8 mouse cellular contexts compared by ENCODE assay signal in the genomic region with DNA sequence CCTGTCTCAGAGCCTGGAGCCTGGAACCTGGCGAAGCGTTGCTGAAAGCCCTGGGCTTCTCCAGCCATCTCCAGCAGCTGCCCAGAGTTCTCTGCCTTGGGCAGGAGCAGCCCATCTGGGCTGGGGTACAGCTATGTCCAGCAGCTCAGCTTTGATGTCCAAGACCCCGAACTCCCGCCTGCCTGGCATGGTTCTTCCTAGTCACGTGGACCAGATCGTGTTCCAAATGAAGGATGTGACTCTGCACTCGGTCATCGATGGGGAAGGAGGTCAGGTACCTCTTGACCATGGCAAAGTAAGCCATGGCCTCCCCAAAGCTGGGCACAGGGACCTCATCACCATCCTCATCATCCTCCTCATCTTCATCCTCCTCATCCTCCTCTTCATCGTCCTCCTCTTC. TPM values are rescaled to one million over a fixed set of nuclear protein-coding genes. Genes with fewer than 3 reads are reported as not detected.
DNase-seq lines count a peak whose midpoint lies in the region; ATAC-seq lines count a peak whose summit lies in the region.

No protein-coding gene starts in this region.

- no peak overlapping the region for H3K9ac ChIP-seq in limb, embryonic 15.5 days
- H3K9ac ChIP-seq in stomach, embryonic 16.5 days (ENCODE audit: low read length) = peak overlapping the region; percentile 99

- peaks cover 3% of the 10 kb centered on the region for H3K27me3 ChIP-seq in megakaryocyte, embryonic 14.5 days (replicated peaks)
- H3K27me3 ChIP-seq in limb, embryonic 15.5 days = peaks cover 9% of the 10 kb centered on the region
- H3K27me3 ChIP-seq in stomach, embryonic 16.5 days (ENCODE audit: control insufficient read depth, insufficient read depth, low read length) = no peaks in the 10 kb centered on the region

- no peaks in the 10 kb centered on the region for H3K9me3 ChIP-seq in megakaryocyte, embryonic 14.5 days
- no peaks in the 10 kb centered on the region for H3K9me3 ChIP-seq in limb, embryonic 15.5 days
- no peaks in the 10 kb centered on the region for H3K9me3 ChIP-seq in stomach, embryonic 16.5 days (replicated peaks; ENCODE audit: control insufficient read depth, low read length)

- DNase-seq in cerebellum, adult 9-11 months = peak; percentile 50
- DNase-seq in cerebellum, postnatal 36 days = no peak
- no peak for DNase-seq in testis, postnatal 14 days (ENCODE audit: low spot score)

- no peak overlapping the region for H3K27ac ChIP-seq in limb, embryonic 15.5 days
- H3K27ac ChIP-seq in stomach, embryonic 16.5 days (ENCODE audit: low read length) = peak overlapping the region; percentile 97

- H3K4me3 ChIP-seq in megakaryocyte, embryonic 14.5 days (replicated peaks) = peak overlapping the region; percentile 97
- peak overlapping the region; percentile 70 for H3K4me3 ChIP-seq in limb, embryonic 15.5 days
- H3K4me3 ChIP-seq in stomach, embryonic 16.5 days (replicated peaks; ENCODE audit: low read length) = peak overlapping the region; percentile 92

- WGBS in limb, embryonic 15.5 days = 86% methylated on average over 9 of the region's 9 CpGs
- 73% methylated on average over 9 of the region's 9 CpGs for WGBS in stomach, embryonic 16.5 days

- peak overlapping the region; percentile 92 for H3K4me2 ChIP-seq in limb, embryonic 15.5 days
- peak overlapping the region; percentile 98 for H3K4me2 ChIP-seq in stomach, embryonic 16.5 days (ENCODE audit: low read depth, low read length)

- peaks cover 34% of the 10 kb centered on the region for H3K36me3 ChIP-seq in megakaryocyte, embryonic 14.5 days (replicated peaks; ENCODE audit: low read length)
- H3K36me3 ChIP-seq in limb, embryonic 15.5 days = peaks cover 14% of the 10 kb centered on the region
- no peaks in the 10 kb centered on the region for H3K36me3 ChIP-seq in stomach, embryonic 16.5 days (ENCODE audit: control insufficient read depth, insufficient read depth, low read length)

- H3K4me1 ChIP-seq in megakaryocyte, embryonic 14.5 days = peaks cover 72% of the 10 kb centered on the region
- H3K4me1 ChIP-seq in limb, embryonic 15.5 days = peaks cover 51% of the 10 kb centered on the region
- peaks cover 48% of the 10 kb centered on the region for H3K4me1 ChIP-seq in stomach, embryonic 16.5 days (ENCODE audit: control insufficient read depth, insufficient read depth, low read length)

- ATAC-seq in megakaryocyte, adult 5-6 weeks (ENCODE audit: poor library complexity, severe bottlenecking) = no peak
- no peak for ATAC-seq in limb, embryonic 15.5 days (ENCODE audit: insufficient number of reproducible peaks, low FRiP score, low TSS enrichment, low read depth)
- no peak for ATAC-seq in stomach, embryonic 16.5 days (ENCODE audit: insufficient read depth, low FRiP score)
- no peak for ATAC-seq in monocyte, adult 5-6 weeks (replicated peaks; ENCODE audit: insufficient number of reproducible peaks, low FRiP score, low TSS enrichment, poor library complexity, severe bottlenecking)

RNA-seq across cellular contexts. Expression of a gene that starts 1.9 kb away (rescaled TPM):
- 147 and 259 TPM in 2 replicates for polyA plus RNA-seq in megakaryocyte, embryonic 14.5 days (2012; ENCODE audit: insufficient read depth, low replicate concordance)
- 7.7 and 8.7 TPM in 2 replicates for total RNA-seq in megakaryocyte, adult 5-6 weeks (2015)
- total RNA-seq in megakaryocyte, adult 5-6 weeks (2017) = 15.6 and 16.8 TPM in 2 replicates
- 9.6 and 12.0 TPM in 2 replicates for polyA plus RNA-seq in limb, embryonic 15.5 days (2015; fragmentation: Nextera tagmentation; extraction: Ambion mirVana)
- polyA plus RNA-seq in stomach, embryonic 16.5 days (2015; fragmentation: Nextera tagmentation; extraction: Ambion mirVana) = 9.2 and 10.4 TPM in 2 replicates
- 12.5 to 17.0 TPM (median 14.0 TPM) in 3 replicates for total RNA-seq in monocyte, adult 5-6 weeks (2017)

RNA-seq across cellular contexts. Expression of a gene that starts 8.8 kb away (rescaled TPM):
- 10.8 and 13.1 TPM in 2 replicates for polyA plus RNA-seq in megakaryocyte, embryonic 14.5 days (2012; ENCODE audit: insufficient read depth, low replicate concordance)
- 21.5 and 25.5 TPM in 2 replicates for total RNA-seq in megakaryocyte, adult 5-6 weeks (2015)
- total RNA-seq in megakaryocyte, adult 5-6 weeks (2017) = 29.1 and 35.0 TPM in 2 replicates
- polyA plus RNA-seq in limb, embryonic 15.5 days (2015; fragmentation: Nextera tagmentation; extraction: Ambion mirVana) = 51.2 and 51.3 TPM in 2 replicates
- polyA plus RNA-seq in stomach, embryonic 16.5 days (2015; fragmentation: Nextera tagmentation; extraction: Ambion mirVana) = 72.3 and 72.8 TPM in 2 replicates
- 7.7 to 39.4 TPM (median 11.3 TPM) in 3 replicates for total RNA-seq in monocyte, adult 5-6 weeks (2017)

RNA-seq across cellular contexts. Expression of a gene that starts 9.2 kb away (rescaled TPM):
- 1.5 and 1.7 TPM in 2 replicates for polyA plus RNA-seq in megakaryocyte, embryonic 14.5 days (2012; ENCODE audit: insufficient read depth, low replicate concordance)
- total RNA-seq in megakaryocyte, adult 5-6 weeks (2015) = 1.5 and 1.8 TPM in 2 replicates
- 2.4 and 3.3 TPM in 2 replicates for total RNA-seq in megakaryocyte, adult 5-6 weeks (2017)
- 5.3 and 6.1 TPM in 2 replicates for polyA plus RNA-seq in limb, embryonic 15.5 days (2015; fragmentation: Nextera tagmentation; extraction: Ambion mirVana)
- polyA plus RNA-seq in stomach, embryonic 16.5 days (2015; fragmentation: Nextera tagmentation; extraction: Ambion mirVana) = 3.6 and 4.8 TPM in 2 replicates
- 0.38 to 1.6 TPM in 2 of 3 replicates, not detected in the other for total RNA-seq in monocyte, adult 5-6 weeks (2017)

RNA-seq across cellular contexts. Expression of a gene that starts 18.1 kb away (rescaled TPM):
- 322 and 610 TPM in 2 replicates for polyA plus RNA-seq in megakaryocyte, embryonic 14.5 days (2012; ENCODE audit: insufficient read depth, low replicate concordance)
- total RNA-seq in megakaryocyte, adult 5-6 weeks (2015) = 21.5 and 31.3 TPM in 2 replicates
- total RNA-seq in megakaryocyte, adult 5-6 weeks (2017) = 15.5 and 22.7 TPM in 2 replicates
- 53.6 and 56.0 TPM in 2 replicates for polyA plus RNA-seq in limb, embryonic 15.5 days (2015; fragmentation: Nextera tagmentation; extraction: Ambion mirVana)
- 73.0 and 78.4 TPM in 2 replicates for polyA plus RNA-seq in stomach, embryonic 16.5 days (2015; fragmentation: Nextera tagmentation; extraction: Ambion mirVana)
- total RNA-seq in monocyte, adult 5-6 weeks (2017) = 4.0 to 11.8 TPM (median 5.2 TPM) in 3 replicates

RNA-seq across cellular contexts. Expression of a gene that starts 28.9 kb away (rescaled TPM):
- 7.7 and 14.6 TPM in 2 replicates for polyA plus RNA-seq in megakaryocyte, embryonic 14.5 days (2012; ENCODE audit: insufficient read depth, low replicate concordance)
- 13.6 and 14.0 TPM in 2 replicates for total RNA-seq in megakaryocyte, adult 5-6 weeks (2015)
- total RNA-seq in megakaryocyte, adult 5-6 weeks (2017) = 8.4 and 13.5 TPM in 2 replicates
- polyA plus RNA-seq in limb, embryonic 15.5 days (2015; fragmentation: Nextera tagmentation; extraction: Ambion mirVana) = 26.7 and 27.8 TPM in 2 replicates
- polyA plus RNA-seq in stomach, embryonic 16.5 days (2015; fragmentation: Nextera tagmentation; extraction: Ambion mirVana) = 25.7 and 26.4 TPM in 2 replicates
- total RNA-seq in monocyte, adult 5-6 weeks (2017) = 3.0 to 15.2 TPM (median 13.2 TPM) in 3 replicates

Comparison
In these comparisons a context has a peak if more than half of its experiments do, and no peak if none do; other contexts are left out.
1. RNA of a gene that starts 1.9 kb away (polyA plus RNA-seq): 147 to 259 TPM in megakaryocyte, embryonic 14.5 days; 9.6 to 12.0 TPM in limb, embryonic 15.5 days and 9.2 to 10.4 TPM in stomach, embryonic 16.5 days; every median in the first group is over 10 times any median in the second.
2. Peak in every context shown above with its lines, with median percentiles within 50 percentile points of each other: H3K4me3 ChIP-seq.